Mouse (Mus musculus) midbrain, embryonic 13.5 days (tissue): Measurements from ENCODE around the gene Rabep2. TPM values are rescaled to one million over a fixed set of nuclear protein-coding genes. Genes with fewer than 3 reads are reported as not detected.
A peak's percentile ranks its signal among the peaks of the same experiment; 100 is the strongest.
"Not testable (repeated sequence)": the region's sequence is repeated elsewhere in the genome, so short reads cannot be mapped to it uniquely, and the experiment has no call there.

ENCODE experiments used
- ATAC-seq: fragments of 200-750 bp; cut with Nextera tagmentation; 2 replicates; pipeline ENCODE4 v1.8.0; 2017; ENCODE audit warnings: mild to moderate bottlenecking, moderate TSS enrichment, moderate library complexity
- H3K27ac ChIP-seq: fragments of 300-500 bp; sonication (generic); 2 replicates; pipeline ENCODE4 v1.5.1; 2015; ENCODE audit warnings: inconsistent platforms, mild to moderate bottlenecking, moderate library complexity
- H3K27me3 ChIP-seq: fragments of 300-500 bp; sonication (generic); 2 replicates; pipeline ENCODE4 v1.6.1; 2015; ENCODE audit warnings: mild to moderate bottlenecking, inconsistent platforms
- H3K36me3 ChIP-seq: fragments of 300-500 bp; sonication (generic); 2 replicates; pipeline ENCODE4 v1.6.1; 2015; ENCODE audit warnings: mild to moderate bottlenecking, inconsistent platforms
- H3K4me1 ChIP-seq: fragments of 300-500 bp; sonication (generic); replicated peaks from 2 replicates; pipeline ENCODE4 v1.6.1; 2015; ENCODE audit warnings: inconsistent platforms
- H3K4me2 ChIP-seq: fragments of 300-500 bp; sonication (generic); replicated peaks from 2 replicates; pipeline ENCODE4 v1.6.1; 2015; ENCODE audit warnings: moderate library complexity, mild to moderate bottlenecking, inconsistent platforms
- H3K4me3 ChIP-seq: fragments of 300-500 bp; sonication (generic); replicated peaks from 2 replicates; pipeline ENCODE4 v1.5.1; 2015; ENCODE audit warnings: mild to moderate bottlenecking, inconsistent platforms
- H3K9ac ChIP-seq: fragments of 300-500 bp; sonication (generic); replicated peaks from 2 replicates; pipeline ENCODE4 v1.6.1; 2015; ENCODE audit warnings: mild to moderate bottlenecking, inconsistent platforms
- H3K9me3 ChIP-seq: fragments of 300-500 bp; sonication (generic); 2 replicates; pipeline ENCODE4 v1.6.1; 2016; ENCODE audit warnings: mild to moderate bottlenecking, inconsistent platforms
- WGBS: fragments of 180-500 bp; shearing (Covaris S2); methylation state at CpG from one replicate; pipeline ENCODE4 v1.1.7; 2015; 5-methylcytosine and 5-hydroxymethylcytosine counted together
- polyA plus RNA-seq: library from polyadenylated mRNA; unstranded; fragments of >200 nt; fragmentation: Nextera tagmentation; extraction: Ambion mirVana; gene quantifications from 2 replicates; pipeline ENCODE4 v1.2.1, GENCODE M21; 2015

Rabep2 gene
- polyA plus RNA-seq: 23.7 and 25.9 TPM in 2 replicates

- Histone ChIP-seq H3K4me3 (peak within 1 kb of the TSS; percentile 58), H3K9ac (peak within 1 kb of the TSS; percentile 81), H3K4me1 (peaks cover 22% of the 10 kb centered on the region), H3K27ac (peak within 1 kb of the TSS; percentile 86), H3K36me3 (peaks cover 4% of the 10 kb centered on the region), H3K9me3 (no peaks in the 10 kb centered on the region), H3K4me2 (peak within 1 kb of the TSS; percentile 64), H3K27me3 (no peaks in the 10 kb centered on the region)
- peak; percentile 94 for ATAC-seq
- WGBS: under 1% methylated on average over 81 of the region's 82 CpGs
Observed at GRCm38 (mm10) chr7:126428631-126429502, at the start of gene Rabep2. Gene Rabep2, plus strand, starts transcription at chr7:126428759.

GRCm38 (mm10) chr7:126383565-126383964, 45.0 kb upstream of the Rabep2 start:
- Histone ChIP-seq H3K9ac (no peak overlapping the region), H3K4me1 (no peaks in the 10 kb centered on the region), H3K4me2 (no peak overlapping the region), H3K27me3 (no peaks in the 10 kb centered on the region), H3K36me3 (peaks cover 40% of the 10 kb centered on the region), H3K9me3 (no peaks in the 10 kb centered on the region), H3K27ac (no peak overlapping the region), H3K4me3 (no peak overlapping the region)
- WGBS: 94% methylated on average over 5 of the region's 5 CpGs
- ATAC-seq: no peak

- whole genome bisulfite sequencing: 100% methylated on average over 1 of the region's 1 CpGs
- no peak for ATAC-seq
- Histone ChIP-seq H3K9ac (no peak overlapping the region), H3K4me1 (no peaks in the 10 kb centered on the region), H3K4me2 (no peak overlapping the region), H3K36me3 (peaks cover 59% of the 10 kb centered on the region), H3K9me3 (no peaks in the 10 kb centered on the region), H3K4me3 (no peak overlapping the region), H3K27ac (no peak overlapping the region), H3K27me3 (no peaks in the 10 kb centered on the region)
Observed at GRCm38 (mm10) chr7:126388185-126388584, 40.4 kb upstream of the Rabep2 start.

GRCm38 (mm10) chr7:126392086-126392884, 36.3 kb upstream of the Rabep2 start:
- H3K4me2 ChIP-seq, H3K27me3 ChIP-seq, ATAC-seq, H3K27ac ChIP-seq, H3K9me3 ChIP-seq, H3K9ac ChIP-seq, H3K4me3 ChIP-seq: not testable (repeated sequence)
- H3K36me3 ChIP-seq: peaks cover 31% of the 10 kb centered on the region
- peaks cover 13% of the 10 kb centered on the region for H3K4me1 ChIP-seq
- WGBS: 92% methylated on average over 7 of the region's 7 CpGs

GRCm38 (mm10) chr7:126396298-126397119, 32.0 kb upstream of the Rabep2 start, which contains the start of gene Nfatc2ip:
Gene Nfatc2ip, minus strand, starts transcription at chr7:126396737.
- ATAC-seq: peak; percentile 100
- WGBS: under 1% methylated on average over 59 of the region's 59 CpGs
- Histone ChIP-seq H3K4me3 (peak within 1 kb of the TSS; percentile 84), H3K4me1 (peaks cover 14% of the 10 kb centered on the region), H3K4me2 (peak within 1 kb of the TSS; percentile 82), H3K36me3 (no peaks in the 10 kb centered on the region), H3K9me3 (no peaks in the 10 kb centered on the region), H3K9ac (peak within 1 kb of the TSS; percentile 86), H3K27ac (peak within 1 kb of the TSS; percentile 64), H3K27me3 (no peaks in the 10 kb centered on the region)

- no peak overlapping the region for H3K27ac ChIP-seq
- 58% methylated on average over 6 of the region's 6 CpGs for WGBS
- H3K4me1 ChIP-seq: peaks cover 14% of the 10 kb centered on the region
- no peak overlapping the region for H3K9ac ChIP-seq
- H3K27me3 ChIP-seq: no peaks in the 10 kb centered on the region
- 0 out of 2 replicates have a peak overlapping the region, but pooled peaks have one; percentile 16 for H3K4me2 ChIP-seq
- no peaks in the 10 kb centered on the region for H3K9me3 ChIP-seq
- no peak for ATAC-seq
- no peak overlapping the region for H3K4me3 ChIP-seq
- H3K36me3 ChIP-seq: no peaks in the 10 kb centered on the region
Observed at GRCm38 (mm10) chr7:126397221-126397620, 31.3 kb upstream of the Rabep2 start.

GRCm38 (mm10) chr7:126397822-126398221, 30.7 kb upstream of the Rabep2 start:
- H3K9ac ChIP-seq: no peak overlapping the region
- no peaks in the 10 kb centered on the region for H3K9me3 ChIP-seq
- ATAC-seq: no peak
- 98% methylated on average over 4 of the region's 4 CpGs for WGBS
- no peak overlapping the region for H3K4me3 ChIP-seq
- H3K36me3 ChIP-seq: no peaks in the 10 kb centered on the region
- no peak overlapping the region for H3K4me2 ChIP-seq
- H3K4me1 ChIP-seq: peaks cover 14% of the 10 kb centered on the region
- no peak overlapping the region for H3K27ac ChIP-seq
- no peaks in the 10 kb centered on the region for H3K27me3 ChIP-seq

- ATAC-seq: no peak
- H3K27ac ChIP-seq: no peak overlapping the region
Observed at GRCm38 (mm10) chr7:126399548-126399947, 29.0 kb upstream of the Rabep2 start.

GRCm38 (mm10) chr7:126402518-126402917, 26.0 kb upstream of the Rabep2 start:
- not testable (repeated sequence) for H3K27ac ChIP-seq, H3K9me3 ChIP-seq, H3K4me1 ChIP-seq, H3K4me3 ChIP-seq, H3K36me3 ChIP-seq, H3K4me2 ChIP-seq, ATAC-seq, H3K9ac ChIP-seq, H3K27me3 ChIP-seq
- WGBS: 80% methylated on average over 8 of the region's 8 CpGs

More at GRCm38 (mm10) chr7:126399548-126399947, 29.0 kb upstream of the Rabep2 start:
- H3K4me2 ChIP-seq: no peak overlapping the region
- H3K27me3 ChIP-seq: no peaks in the 10 kb centered on the region
- peaks cover 14% of the 10 kb centered on the region for H3K4me1 ChIP-seq
- H3K9me3 ChIP-seq: no peaks in the 10 kb centered on the region
- H3K4me3 ChIP-seq: no peak overlapping the region
- no peak overlapping the region for H3K9ac ChIP-seq
- 9% methylated on average over 5 of the region's 5 CpGs for WGBS
- H3K36me3 ChIP-seq: no peaks in the 10 kb centered on the region

GRCm38 (mm10) chr7:126408686-126409085, 19.9 kb upstream of the Rabep2 start:
- 89% methylated on average over 2 of the region's 2 CpGs for WGBS
- Histone ChIP-seq H3K4me2 (no peak overlapping the region), H3K27ac (no peak overlapping the region), H3K4me1 (no peaks in the 10 kb centered on the region), H3K9me3 (no peaks in the 10 kb centered on the region), H3K36me3 (no peaks in the 10 kb centered on the region), H3K9ac (no peak overlapping the region), H3K4me3 (no peak overlapping the region), H3K27me3 (no peaks in the 10 kb centered on the region)
- no peak for ATAC-seq

- Histone ChIP-seq H3K4me3 (no peak overlapping the region), H3K9ac (no peak overlapping the region), H3K36me3 (no peaks in the 10 kb centered on the region), H3K4me2 (no peak overlapping the region), H3K9me3 (no peaks in the 10 kb centered on the region), H3K27ac (no peak overlapping the region), H3K27me3 (no peaks in the 10 kb centered on the region), H3K4me1 (no peaks in the 10 kb centered on the region)
- WGBS: 87% methylated on average over 4 of the region's 4 CpGs
- ATAC-seq: no peak
Observed at GRCm38 (mm10) chr7:126411061-126411460, 17.5 kb upstream of the Rabep2 start.
